Mouse (Mus musculus): ENCODE results near the gene Slc24a4. TPM values are rescaled to one million over a fixed set of nuclear protein-coding genes. Genes with fewer than 3 reads are reported as not detected.
A peak's percentile ranks its signal among the peaks of the same experiment; 100 is the strongest.

Gene Slc24a4
- polyA plus RNA-seq (2014; fragmentation: Nextera tagmentation; extraction: Ambion mirVana), result 2.4 and 2.5 TPM in 2 replicates

GRCm38 (mm10) chr12:102128081-102128790 is at the start of gene Slc24a4:
Gene Slc24a4 (plus strand): TSS chr12:102128733.
- Histone ChIP-seq H3K4me2 (replicated peaks) (peak within 1 kb of the TSS; percentile 100), H3K27me3 (ENCODE audit: control insufficient read depth, insufficient read depth, low read length) (peaks cover 59% of the 10 kb centered on the region), H3K27ac (no peak within 1 kb of the TSS), H3K4me3 (replicated peaks; ENCODE audit: low read length) (peak within 1 kb of the TSS; percentile 57), H3K9me3 (ENCODE audit: control insufficient read depth, low read length) (no peaks in the 10 kb centered on the region), H3K4me1 (replicated peaks; ENCODE audit: control insufficient read depth, insufficient read depth, low read length) (peaks cover 16% of the 10 kb centered on the region), H3K9ac (peak within 1 kb of the TSS; percentile 59), H3K36me3 (replicated peaks; ENCODE audit: control insufficient read depth, insufficient read depth) (no peaks in the 10 kb centered on the region)
- ATAC-seq (ENCODE audit: low FRiP score), result peak; percentile 54; the same call in 1 of the 2 replicates
- WGBS, result under 1% methylated on average over 28 of the region's 34 CpGs
- DNase-seq (ENCODE audit: low spot score), result peak; percentile 36

- H3K4me2 ChIP-seq (replicated peaks), result no peak overlapping the region
- no peak overlapping the region for H3K9ac ChIP-seq
- 84% methylated on average over 13 of the region's 13 CpGs for WGBS
- no peaks in the 10 kb centered on the region for H3K36me3 ChIP-seq (replicated peaks; ENCODE audit: control insufficient read depth, insufficient read depth)
- DNase-seq (ENCODE audit: low spot score) (no peak), ATAC-seq (ENCODE audit: low FRiP score) (no peak)
- no peaks in the 10 kb centered on the region for H3K27me3 ChIP-seq (ENCODE audit: control insufficient read depth, insufficient read depth, low read length)
- H3K9me3 ChIP-seq (ENCODE audit: control insufficient read depth, low read length), result no peaks in the 10 kb centered on the region
- no peak overlapping the region for H3K27ac ChIP-seq
- H3K4me3 ChIP-seq (replicated peaks; ENCODE audit: low read length), result no peak overlapping the region
- H3K4me1 ChIP-seq (replicated peaks; ENCODE audit: control insufficient read depth, insufficient read depth, low read length), result no peaks in the 10 kb centered on the region
Observed at GRCm38 (mm10) chr12:102082648-102083425, 45.7 kb upstream of the Slc24a4 start.

- 95% methylated on average over 1 of the region's 1 CpGs for WGBS
- Histone ChIP-seq H3K4me3 (replicated peaks; ENCODE audit: low read length) (no peak overlapping the region), H3K4me2 (replicated peaks) (no peak overlapping the region), H3K27me3 (ENCODE audit: control insufficient read depth, insufficient read depth, low read length) (no peaks in the 10 kb centered on the region), H3K9ac (no peak overlapping the region), H3K9me3 (ENCODE audit: control insufficient read depth, low read length) (no peaks in the 10 kb centered on the region), H3K36me3 (replicated peaks; ENCODE audit: control insufficient read depth, insufficient read depth) (no peaks in the 10 kb centered on the region), H3K4me1 (replicated peaks; ENCODE audit: control insufficient read depth, insufficient read depth, low read length) (no peaks in the 10 kb centered on the region), H3K27ac (no peak overlapping the region)
- ATAC-seq (ENCODE audit: low FRiP score) (no peak), DNase-seq (ENCODE audit: low spot score) (no peak)
Observed at GRCm38 (mm10) chr12:102090535-102090934, 38.0 kb upstream of the Slc24a4 start.

GRCm38 (mm10) chr12:102092342-102093094 is 36.0 kb upstream of the Slc24a4 start:
- Histone ChIP-seq H3K4me2 (replicated peaks) (no peak overlapping the region), H3K9me3 (ENCODE audit: control insufficient read depth, low read length) (no peaks in the 10 kb centered on the region), H3K27me3 (ENCODE audit: control insufficient read depth, insufficient read depth, low read length) (no peaks in the 10 kb centered on the region), H3K4me3 (replicated peaks; ENCODE audit: low read length) (no peak overlapping the region), H3K36me3 (replicated peaks; ENCODE audit: control insufficient read depth, insufficient read depth) (no peaks in the 10 kb centered on the region), H3K4me1 (replicated peaks; ENCODE audit: control insufficient read depth, insufficient read depth, low read length) (no peaks in the 10 kb centered on the region), H3K27ac (no peak overlapping the region), H3K9ac (no peak overlapping the region)
- no peak for DNase-seq (ENCODE audit: low spot score)
- WGBS, result 87% methylated on average over 15 of the region's 15 CpGs
- ATAC-seq (ENCODE audit: low FRiP score), result no peak

- ATAC-seq (ENCODE audit: low FRiP score) (no peak), DNase-seq (ENCODE audit: low spot score) (no peak)
- no peak overlapping the region for H3K4me2 ChIP-seq (replicated peaks)
- H3K27me3 ChIP-seq (ENCODE audit: control insufficient read depth, insufficient read depth, low read length), result no peaks in the 10 kb centered on the region
- H3K36me3 ChIP-seq (replicated peaks; ENCODE audit: control insufficient read depth, insufficient read depth), result no peaks in the 10 kb centered on the region
- no peaks in the 10 kb centered on the region for H3K9me3 ChIP-seq (ENCODE audit: control insufficient read depth, low read length)
- H3K27ac ChIP-seq, result no peak overlapping the region
- 30% methylated on average over 1 of the region's 1 CpGs for WGBS
- no peak overlapping the region for H3K4me3 ChIP-seq (replicated peaks; ENCODE audit: low read length)
- H3K9ac ChIP-seq, result no peak overlapping the region
- H3K4me1 ChIP-seq (replicated peaks; ENCODE audit: control insufficient read depth, insufficient read depth, low read length), result no peaks in the 10 kb centered on the region
Observed at GRCm38 (mm10) chr12:102105990-102106389, 22.5 kb upstream of the Slc24a4 start.

- Histone ChIP-seq H3K4me1 (replicated peaks; ENCODE audit: control insufficient read depth, insufficient read depth, low read length) (peaks cover 2% of the 10 kb centered on the region; the same call in 1 of the 2 replicates), H3K9ac (no peak overlapping the region)
Observed at GRCm38 (mm10) chr12:102108851-102109250, 19.7 kb upstream of the Slc24a4 start.

GRCm38 (mm10) chr12:102112491-102112890 is 16.0 kb upstream of the Slc24a4 start:
- H3K4me1 ChIP-seq (replicated peaks; ENCODE audit: control insufficient read depth, insufficient read depth, low read length), result peaks cover 2% of the 10 kb centered on the region; the same call in 1 of the 2 replicates
- peak; percentile 61 for DNase-seq (ENCODE audit: low spot score)
- H3K4me2 ChIP-seq (replicated peaks), result no peak overlapping the region
- no peaks in the 10 kb centered on the region for H3K36me3 ChIP-seq (replicated peaks; ENCODE audit: control insufficient read depth, insufficient read depth)
- no peaks in the 10 kb centered on the region for H3K9me3 ChIP-seq (ENCODE audit: control insufficient read depth, low read length)
- WGBS, result 41% methylated on average over 4 of the region's 4 CpGs
- ATAC-seq (ENCODE audit: low FRiP score), result peak; percentile 64
- H3K9ac ChIP-seq, result no peak overlapping the region
- H3K4me3 ChIP-seq (replicated peaks; ENCODE audit: low read length), result no peak overlapping the region
- H3K27ac ChIP-seq, result 0 out of 2 replicates have a peak overlapping the region, but pooled peaks have one; percentile 20
- H3K27me3 ChIP-seq (ENCODE audit: control insufficient read depth, insufficient read depth, low read length), result no peaks in the 10 kb centered on the region

More at GRCm38 (mm10) chr12:102108851-102109250, 19.7 kb upstream of the Slc24a4 start:
- Histone ChIP-seq H3K4me2 (replicated peaks) (no peak overlapping the region), H3K9me3 (ENCODE audit: control insufficient read depth, low read length) (no peaks in the 10 kb centered on the region), H3K36me3 (replicated peaks; ENCODE audit: control insufficient read depth, insufficient read depth) (no peaks in the 10 kb centered on the region), H3K27me3 (ENCODE audit: control insufficient read depth, insufficient read depth, low read length) (no peaks in the 10 kb centered on the region), H3K4me3 (replicated peaks; ENCODE audit: low read length) (no peak overlapping the region), H3K27ac (no peak overlapping the region)
- DNase-seq (ENCODE audit: low spot score) (no peak), ATAC-seq (ENCODE audit: low FRiP score) (no peak)

GRCm38 (mm10) chr12:102112901-102113300 is 15.6 kb upstream of the Slc24a4 start:
- ATAC-seq (ENCODE audit: low FRiP score), result no peak
- no peak for DNase-seq (ENCODE audit: low spot score)

GRCm38 (mm10) chr12:102113391-102113790 is 15.1 kb upstream of the Slc24a4 start:
- no peak overlapping the region for H3K9ac ChIP-seq
- H3K27ac ChIP-seq, result no peak overlapping the region
- H3K9me3 ChIP-seq (ENCODE audit: control insufficient read depth, low read length), result no peaks in the 10 kb centered on the region
- no peak for DNase-seq (ENCODE audit: low spot score)
- no peak for ATAC-seq (ENCODE audit: low FRiP score)
- WGBS, result 74% methylated on average over 3 of the region's 3 CpGs
- H3K4me2 ChIP-seq (replicated peaks), result no peak overlapping the region
- H3K4me1 ChIP-seq (replicated peaks; ENCODE audit: control insufficient read depth, insufficient read depth, low read length), result peaks cover 2% of the 10 kb centered on the region; the same call in 1 of the 2 replicates
- H3K27me3 ChIP-seq (ENCODE audit: control insufficient read depth, insufficient read depth, low read length), result no peaks in the 10 kb centered on the region
- H3K4me3 ChIP-seq (replicated peaks; ENCODE audit: low read length), result no peak overlapping the region
- no peaks in the 10 kb centered on the region for H3K36me3 ChIP-seq (replicated peaks; ENCODE audit: control insufficient read depth, insufficient read depth)

More at GRCm38 (mm10) chr12:102112901-102113300, 15.6 kb upstream of the Slc24a4 start:
- no peaks in the 10 kb centered on the region for H3K9me3 ChIP-seq (ENCODE audit: control insufficient read depth, low read length)
- no peaks in the 10 kb centered on the region for H3K27me3 ChIP-seq (ENCODE audit: control insufficient read depth, insufficient read depth, low read length)
- no peaks in the 10 kb centered on the region for H3K36me3 ChIP-seq (replicated peaks; ENCODE audit: control insufficient read depth, insufficient read depth)
- H3K4me2 ChIP-seq (replicated peaks), result no peak overlapping the region
- H3K4me3 ChIP-seq (replicated peaks; ENCODE audit: low read length), result no peak overlapping the region
- H3K27ac ChIP-seq, result no peak overlapping the region
- peaks cover 2% of the 10 kb centered on the region; the same call in 1 of the 2 replicates for H3K4me1 ChIP-seq (replicated peaks; ENCODE audit: control insufficient read depth, insufficient read depth, low read length)
- no peak overlapping the region for H3K9ac ChIP-seq
- WGBS, result 63% methylated on average over 7 of the region's 7 CpGs

Data from hindbrain, embryonic 14.5 days (tissue).